Mouse (Mus musculus): ENCODE data around the gene BC017158. TPM values are rescaled to one million over a fixed set of nuclear protein-coding genes. Genes with fewer than 3 reads are reported as not detected.

BC017158 gene
- polyA plus RNA-seq, 1 experiment from 2014 or later, result 20.3 TPM

DNA sequence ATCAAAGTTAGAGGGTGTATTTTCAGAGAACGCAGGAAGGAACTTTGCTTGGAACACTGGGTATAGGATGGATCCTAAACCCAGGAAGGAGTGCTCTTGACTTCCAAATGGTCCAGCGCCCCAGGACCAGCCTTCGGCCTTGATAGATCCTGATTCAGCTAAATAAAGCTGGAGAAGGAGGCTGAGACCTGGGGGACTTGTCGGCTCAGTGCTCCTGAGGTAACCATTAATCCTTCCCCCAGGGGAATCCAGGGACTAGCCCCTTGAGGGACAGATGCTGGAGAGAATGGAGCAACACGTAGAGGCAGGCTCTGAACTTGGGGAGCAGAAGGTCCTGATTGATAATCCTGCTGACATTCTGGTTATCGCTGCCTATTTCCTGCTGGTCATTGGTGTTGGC lies 32.6 kb downstream of the BC017158 start, which contains the start of gene Slc5a2:
Gene Slc5a2 (plus strand): TSS at position 247 of the 400 bp plus-strand sequence.
- Histone ChIP-seq H3K36me3 (replicated peaks) (0 out of 2 replicates have a peak, but pooled peaks cover under 1% of the 10 kb centered on the region), H3K4me1 (replicated peaks) (peaks cover 21% of the 10 kb centered on the region), H3K9ac (no peak within 1 kb of the TSS), H3K4me2 (no peak within 1 kb of the TSS), H3K27ac (replicated peaks) (no peak within 1 kb of the TSS), H3K4me3 (replicated peaks) (no peak within 1 kb of the TSS), H3K9me3 (replicated peaks) (no peaks in the 10 kb centered on the region), H3K27me3 (peaks cover 40% of the 10 kb centered on the region)
- ATAC-seq (ENCODE audit: insufficient read depth), result no peak
- 69% methylated on average over 6 of the region's 6 CpGs for WGBS (ENCODE audit: insufficient replicate concordance)

DNA sequence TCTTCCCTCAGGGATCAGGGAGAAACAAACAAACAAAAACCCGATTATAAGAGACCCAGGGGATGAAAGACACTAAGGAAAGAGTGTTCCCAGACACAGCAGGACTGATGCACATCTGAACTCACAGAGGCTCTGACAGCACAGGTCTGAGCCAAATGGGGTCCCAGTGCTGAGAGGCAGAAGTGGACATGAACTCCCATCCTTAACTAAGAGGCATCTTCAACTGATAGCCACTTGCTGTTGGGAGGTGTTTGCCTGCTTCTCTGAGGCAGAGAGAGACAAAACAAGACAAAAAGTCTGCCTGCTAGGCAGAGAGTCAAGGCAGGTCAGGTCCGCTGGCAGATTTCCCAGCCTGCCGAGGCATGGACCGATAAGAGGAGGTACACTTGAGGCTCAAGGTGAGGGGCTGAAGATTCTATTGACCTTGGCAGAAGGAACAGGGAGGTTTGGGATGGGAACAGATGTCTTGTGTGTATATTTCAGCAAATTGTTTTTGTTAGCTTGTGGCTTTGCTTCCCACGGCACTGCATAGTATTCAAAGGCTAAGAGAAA lies 41.1 kb downstream of the BC017158 start:
- Histone ChIP-seq H3K27me3 (peaks cover 87% of the 10 kb centered on the region), H3K36me3 (replicated peaks) (no peaks in the 10 kb centered on the region), H3K9ac (no peak overlapping the region), H3K4me2 (no peak overlapping the region), H3K4me3 (replicated peaks) (no peak overlapping the region), H3K9me3 (replicated peaks) (no peaks in the 10 kb centered on the region), H3K4me1 (replicated peaks) (peaks cover 9% of the 10 kb centered on the region), H3K27ac (replicated peaks) (no peak overlapping the region)
- ATAC-seq (ENCODE audit: insufficient read depth), result no peak
- WGBS (ENCODE audit: insufficient replicate concordance), result 54% methylated on average over 5 of the region's 5 CpGs

DNA sequence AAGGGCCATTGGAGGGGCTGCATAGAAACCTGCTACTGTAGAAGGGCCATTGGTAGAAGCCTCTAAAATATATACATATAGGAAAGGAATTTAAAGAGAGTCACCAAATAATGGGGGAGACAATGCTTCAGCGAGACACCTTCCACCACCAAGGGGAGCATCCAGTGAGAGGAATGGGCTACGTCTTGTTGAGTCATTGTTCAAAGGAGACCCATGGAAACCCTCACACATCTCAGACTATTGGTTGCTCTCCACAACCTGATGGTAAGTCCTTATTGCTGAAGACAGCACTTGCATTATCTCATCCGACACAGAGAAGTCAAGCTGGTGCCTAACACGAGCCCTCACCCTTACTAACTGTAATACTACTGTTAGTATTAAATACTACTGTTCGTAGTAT lies 42.2 kb downstream of the BC017158 start:
- H3K4me2 ChIP-seq, result no peak overlapping the region

DNA sequence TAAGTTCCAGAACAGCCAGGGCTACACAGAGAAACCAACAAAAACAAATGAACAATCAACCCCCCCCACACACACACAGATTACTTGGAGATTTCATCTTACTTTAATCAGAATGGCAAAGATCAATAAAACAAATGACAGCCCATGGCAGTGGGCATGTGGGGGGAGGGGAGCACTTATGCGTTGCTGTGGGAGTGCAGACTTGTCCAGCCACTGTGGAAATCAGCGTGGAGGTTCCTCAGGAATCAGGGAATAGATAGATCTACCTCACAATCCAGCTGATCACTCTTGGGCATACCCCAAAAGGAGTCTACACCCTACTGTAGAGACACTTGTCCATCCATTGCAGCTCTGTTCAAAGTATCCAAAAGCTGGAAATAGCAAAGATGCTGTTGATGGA lies 43.0 kb downstream of the BC017158 start:
- no peaks in the 10 kb centered on the region for H3K9me3 ChIP-seq (replicated peaks)
- no peak overlapping the region for H3K4me3 ChIP-seq (replicated peaks)
- H3K9ac ChIP-seq, result no peak overlapping the region
- H3K27ac ChIP-seq (replicated peaks), result no peak overlapping the region
- H3K36me3 ChIP-seq (replicated peaks), result no peaks in the 10 kb centered on the region
- H3K4me1 ChIP-seq (replicated peaks), result peaks cover 14% of the 10 kb centered on the region
- H3K4me2 ChIP-seq, result no peak overlapping the region
- ATAC-seq (ENCODE audit: insufficient read depth), result no peak
- H3K27me3 ChIP-seq, result peaks cover 91% of the 10 kb centered on the region
- 50% methylated on average over 2 of the region's 2 CpGs for WGBS (ENCODE audit: insufficient replicate concordance)

More for the DNA sequence above, 42.2 kb downstream of the BC017158 start:
- peaks cover 9% of the 10 kb centered on the region for H3K4me1 ChIP-seq (replicated peaks)
- 74% methylated on average over 5 of the region's 5 CpGs for WGBS (ENCODE audit: insufficient replicate concordance)
- H3K27ac ChIP-seq (replicated peaks), result no peak overlapping the region
- no peak overlapping the region for H3K9ac ChIP-seq
- H3K36me3 ChIP-seq (replicated peaks), result no peaks in the 10 kb centered on the region
- H3K4me3 ChIP-seq (replicated peaks), result no peak overlapping the region
- H3K27me3 ChIP-seq, result peaks cover 91% of the 10 kb centered on the region
- ATAC-seq (ENCODE audit: insufficient read depth), result no peak
- H3K9me3 ChIP-seq (replicated peaks), result no peaks in the 10 kb centered on the region

DNA sequence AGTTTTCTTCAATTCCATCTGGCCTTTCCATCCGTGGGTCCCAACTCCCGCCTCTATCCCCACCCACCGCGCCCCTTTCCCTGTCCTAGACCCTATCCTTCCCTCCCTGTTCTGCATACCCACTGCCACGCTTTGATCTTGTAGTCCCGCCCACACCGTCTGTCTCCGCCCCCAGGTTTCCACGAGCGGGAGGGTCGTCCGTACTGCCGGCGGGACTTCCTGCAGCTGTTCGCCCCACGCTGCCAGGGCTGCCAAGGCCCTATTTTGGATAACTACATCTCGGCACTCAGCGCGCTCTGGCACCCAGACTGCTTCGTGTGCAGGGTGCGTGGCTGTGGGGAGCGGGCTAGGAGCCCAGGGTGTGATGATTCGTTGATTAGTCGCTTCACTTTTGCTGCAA lies 45.4 kb downstream of the BC017158 start:
- Histone ChIP-seq H3K27me3 (peaks cover 80% of the 10 kb centered on the region), H3K9me3 (replicated peaks) (no peaks in the 10 kb centered on the region), H3K4me2 (peak overlapping the region; percentile 33; the same call in 1 of the 2 replicates), H3K9ac (no peak overlapping the region), H3K27ac (replicated peaks) (no peak overlapping the region), H3K36me3 (replicated peaks) (no peaks in the 10 kb centered on the region), H3K4me1 (replicated peaks) (peaks cover 25% of the 10 kb centered on the region), H3K4me3 (replicated peaks) (no peak overlapping the region)
- WGBS (ENCODE audit: insufficient replicate concordance), result 21% methylated on average over 24 of the region's 24 CpGs
- no peak for ATAC-seq (ENCODE audit: insufficient read depth)

DNA sequence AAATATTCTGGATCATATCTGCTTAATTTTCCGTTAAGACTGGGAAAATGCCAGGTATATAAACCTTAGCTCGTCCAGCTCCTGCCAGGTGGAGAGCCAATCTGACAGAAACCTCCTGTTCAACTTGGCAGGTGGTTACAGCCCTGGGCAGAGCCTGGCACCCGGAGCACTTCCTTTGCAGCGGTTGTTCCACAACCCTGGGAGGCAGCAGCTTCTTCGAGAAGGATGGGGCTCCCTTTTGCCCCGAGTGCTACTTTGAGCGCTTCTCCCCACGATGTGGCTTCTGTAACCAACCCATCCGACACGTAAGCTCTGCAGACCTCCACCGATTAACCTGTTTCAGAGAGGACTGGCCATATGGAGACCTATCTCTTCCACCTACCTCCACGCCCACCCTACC lies 46.0 kb downstream of the BC017158 start:
- Histone ChIP-seq H3K27me3 (peaks cover 75% of the 10 kb centered on the region), H3K4me2 (no peak overlapping the region), H3K36me3 (replicated peaks) (no peaks in the 10 kb centered on the region), H3K9me3 (replicated peaks) (no peaks in the 10 kb centered on the region), H3K4me1 (replicated peaks) (peaks cover 32% of the 10 kb centered on the region), H3K4me3 (replicated peaks) (no peak overlapping the region), H3K27ac (replicated peaks) (no peak overlapping the region), H3K9ac (no peak overlapping the region)
- ATAC-seq (ENCODE audit: insufficient read depth), result no peak
- 50% methylated on average over 12 of the region's 12 CpGs for WGBS (ENCODE audit: insufficient replicate concordance)

DNA sequence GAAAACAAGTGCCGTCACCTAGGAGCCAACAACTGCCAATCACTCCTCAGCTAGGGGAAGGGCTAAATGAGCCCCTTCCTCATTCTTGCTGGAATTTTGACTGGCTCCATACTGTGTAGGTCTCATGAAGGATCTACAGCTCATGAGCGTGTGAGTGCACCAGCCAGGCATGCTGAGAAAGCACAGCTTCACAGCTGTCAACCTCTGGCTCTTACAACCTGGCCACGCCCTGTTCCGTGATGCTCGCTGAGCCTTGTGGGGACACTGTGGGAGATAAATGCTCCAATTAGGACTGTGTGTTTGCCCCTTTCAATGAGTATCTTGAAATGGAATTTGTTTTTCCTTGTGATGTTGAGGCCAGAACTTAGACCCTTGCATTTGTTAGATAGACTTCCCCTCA lies 48.0 kb downstream of the BC017158 start:
- no peak overlapping the region for H3K4me2 ChIP-seq

DNA sequence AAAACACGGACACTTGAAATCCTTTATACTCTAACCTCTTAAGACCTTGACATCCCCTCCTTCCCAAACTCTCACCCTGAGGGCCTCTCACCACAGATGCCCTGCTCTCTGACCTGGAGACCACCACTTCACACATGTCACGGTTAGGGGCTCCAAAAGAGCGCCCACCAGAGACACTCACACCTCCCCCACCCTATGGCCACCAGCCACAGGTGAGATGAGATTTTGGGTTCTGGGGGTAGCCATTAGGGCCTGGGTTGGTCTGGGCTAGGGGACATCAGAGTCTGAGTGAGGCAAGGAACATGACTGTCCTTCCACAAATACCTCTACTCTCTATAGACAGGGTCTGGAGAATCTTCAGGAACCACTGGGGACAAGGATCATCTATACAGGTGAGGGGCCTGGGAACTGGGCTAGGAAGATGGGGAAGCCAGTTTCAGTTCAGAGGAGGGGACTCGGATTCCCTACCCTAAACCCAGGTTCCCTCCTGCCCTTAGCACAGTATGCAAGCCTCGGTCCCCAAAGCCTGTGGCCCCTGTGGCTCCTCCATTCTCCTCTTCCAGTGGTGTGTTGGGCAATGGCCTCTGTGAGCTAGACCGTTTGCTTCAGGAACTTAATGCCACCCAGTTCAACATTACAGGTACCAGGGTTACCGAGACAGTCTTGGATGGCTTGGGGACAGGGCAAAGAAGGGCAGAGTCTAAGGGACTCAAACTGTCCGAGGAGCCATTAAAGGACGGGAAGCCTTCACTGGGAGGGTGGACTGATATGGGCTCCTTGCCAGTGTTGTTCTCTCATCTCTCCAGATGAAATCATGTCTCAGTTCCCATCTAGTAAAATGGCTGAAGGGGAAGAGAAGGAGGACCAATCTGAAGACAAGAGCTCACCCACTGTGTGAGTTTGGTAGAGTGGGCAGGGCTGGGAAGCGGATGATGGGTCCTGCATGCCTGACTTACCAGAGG lies 49.6 kb downstream of the BC017158 start:
- Histone ChIP-seq H3K4me2 (peak overlapping the region; percentile 80; the same call in 1 of the 2 replicates), H3K27me3 (peaks cover 50% of the 10 kb centered on the region), H3K4me3 (replicated peaks) (no peak overlapping the region), H3K27ac (replicated peaks) (no peak overlapping the region), H3K9ac (no peak overlapping the region), H3K9me3 (replicated peaks) (no peaks in the 10 kb centered on the region), H3K4me1 (replicated peaks) (peaks cover 42% of the 10 kb centered on the region), H3K36me3 (replicated peaks) (peaks cover 17% of the 10 kb centered on the region)
- 76% methylated on average over 10 of the region's 10 CpGs for WGBS (ENCODE audit: insufficient replicate concordance)
- no peak for ATAC-seq (ENCODE audit: insufficient read depth)

More for the DNA sequence above, 48.0 kb downstream of the BC017158 start:
- H3K4me1 ChIP-seq (replicated peaks), result peaks cover 42% of the 10 kb centered on the region
- peaks cover 5% of the 10 kb centered on the region for H3K36me3 ChIP-seq (replicated peaks)
- peaks cover 65% of the 10 kb centered on the region for H3K27me3 ChIP-seq
- no peak for ATAC-seq (ENCODE audit: insufficient read depth)
- no peak overlapping the region for H3K9ac ChIP-seq
- no peak overlapping the region for H3K27ac ChIP-seq (replicated peaks)
- WGBS (ENCODE audit: insufficient replicate concordance), result 57% methylated on average over 5 of the region's 5 CpGs
- no peak overlapping the region for H3K4me3 ChIP-seq (replicated peaks)
- no peaks in the 10 kb centered on the region for H3K9me3 ChIP-seq (replicated peaks)

DNA sequence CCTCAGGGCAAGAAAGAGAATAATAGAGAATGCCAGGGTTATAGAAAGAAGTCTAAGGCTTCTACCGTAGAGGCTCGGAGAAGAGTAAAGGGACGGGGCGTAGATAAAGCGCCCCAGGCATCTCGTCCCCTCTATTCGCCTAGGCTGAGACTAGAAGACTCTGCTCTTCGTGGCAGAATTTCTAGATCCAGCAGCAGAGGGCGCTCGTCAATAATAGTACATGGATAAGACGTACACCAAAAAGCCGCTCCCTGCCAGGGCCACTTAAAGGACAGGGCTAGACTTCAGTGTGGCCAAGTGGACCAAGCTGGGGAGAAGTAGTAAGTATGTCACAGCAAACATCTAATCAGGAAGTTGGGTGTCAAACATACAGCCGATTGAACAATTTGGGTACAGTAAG lies 50.5 kb downstream of the BC017158 start:
- Histone ChIP-seq H3K36me3 (replicated peaks) (peaks cover 24% of the 10 kb centered on the region), H3K9me3 (replicated peaks) (no peaks in the 10 kb centered on the region), H3K4me3 (replicated peaks) (peak overlapping the region; percentile 54), H3K4me1 (replicated peaks) (peaks cover 39% of the 10 kb centered on the region), H3K27me3 (peaks cover 40% of the 10 kb centered on the region), H3K27ac (replicated peaks) (peak overlapping the region; percentile 60), H3K9ac (peak overlapping the region; percentile 65), H3K4me2 (peak overlapping the region; percentile 80)
- 2% methylated on average over 13 of the region's 13 CpGs for WGBS (ENCODE audit: insufficient replicate concordance)
- peak; percentile 81 for ATAC-seq (ENCODE audit: insufficient read depth)

DNA sequence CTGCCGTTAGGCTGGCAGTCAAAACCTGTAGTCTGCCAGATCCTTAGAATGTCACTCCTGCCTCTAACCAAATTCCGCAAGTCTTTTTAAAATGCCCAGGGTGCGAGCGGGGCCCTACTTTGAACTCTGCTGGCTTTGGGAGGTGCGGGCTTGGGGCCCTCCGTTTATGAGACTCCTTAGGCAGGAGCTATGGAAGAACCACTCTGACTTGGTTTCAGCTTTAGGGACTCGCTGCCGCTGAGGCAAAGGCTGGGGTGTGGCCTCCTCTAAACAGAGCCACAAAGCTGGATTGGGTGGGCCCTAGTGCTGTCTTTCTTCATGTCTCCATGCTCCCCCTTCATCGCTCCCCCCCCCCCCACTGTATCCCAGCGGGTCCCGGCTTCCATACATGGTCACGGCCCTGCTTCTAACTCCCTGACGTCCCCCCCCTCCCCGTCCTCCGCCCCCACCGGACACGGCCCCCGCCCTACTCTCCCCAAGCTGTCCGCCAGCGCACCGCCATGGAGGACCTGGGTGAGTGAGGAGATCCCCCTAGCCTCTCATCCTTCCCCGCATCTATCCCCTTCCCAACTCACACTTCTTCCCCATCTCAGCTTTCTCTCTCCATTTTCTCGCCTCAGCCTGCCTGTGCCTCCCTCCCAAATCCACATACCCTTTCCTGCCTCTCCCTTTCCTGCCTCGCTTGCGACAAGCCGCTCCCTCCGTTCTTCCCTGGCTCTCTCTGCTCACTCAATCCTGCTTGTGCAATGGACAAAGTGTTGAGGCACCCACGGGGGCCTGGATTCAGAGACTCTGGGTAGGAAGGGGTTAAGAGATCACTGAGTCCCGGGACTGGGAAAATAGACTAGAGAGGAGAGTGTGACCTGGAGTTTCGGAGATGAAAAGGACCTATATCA lies 51.2 kb downstream of the BC017158 start, which contains the start of gene Tgfb1i1:
Gene Tgfb1i1 (plus strand): TSS at position 317 of the 896 bp plus-strand sequence.
- H3K4me3 ChIP-seq (replicated peaks), result peak within 1 kb of the TSS; percentile 54
- ATAC-seq (ENCODE audit: insufficient read depth), result peak; percentile 37
- peak within 1 kb of the TSS; percentile 65 for H3K9ac ChIP-seq
- H3K27ac ChIP-seq (replicated peaks), result peak within 1 kb of the TSS; percentile 60
- peak within 1 kb of the TSS; percentile 80 for H3K4me2 ChIP-seq
- WGBS (ENCODE audit: insufficient replicate concordance), result 10% methylated on average over 29 of the region's 30 CpGs
- H3K36me3 ChIP-seq (replicated peaks), result peaks cover 30% of the 10 kb centered on the region
- peaks cover 33% of the 10 kb centered on the region for H3K4me1 ChIP-seq (replicated peaks)
- H3K9me3 ChIP-seq (replicated peaks), result no peaks in the 10 kb centered on the region
- peaks cover 33% of the 10 kb centered on the region for H3K27me3 ChIP-seq
